Mouse (Mus musculus): ENCODE data around the gene Ugp2. TPM values are rescaled to one million over a fixed set of nuclear protein-coding genes. Genes with fewer than 3 reads are reported as not detected.

The Ugp2 gene
- total and polyA plus RNA-seq, 3 experiments = 5.9 to 6.3 TPM; not detected in 1

DNA sequence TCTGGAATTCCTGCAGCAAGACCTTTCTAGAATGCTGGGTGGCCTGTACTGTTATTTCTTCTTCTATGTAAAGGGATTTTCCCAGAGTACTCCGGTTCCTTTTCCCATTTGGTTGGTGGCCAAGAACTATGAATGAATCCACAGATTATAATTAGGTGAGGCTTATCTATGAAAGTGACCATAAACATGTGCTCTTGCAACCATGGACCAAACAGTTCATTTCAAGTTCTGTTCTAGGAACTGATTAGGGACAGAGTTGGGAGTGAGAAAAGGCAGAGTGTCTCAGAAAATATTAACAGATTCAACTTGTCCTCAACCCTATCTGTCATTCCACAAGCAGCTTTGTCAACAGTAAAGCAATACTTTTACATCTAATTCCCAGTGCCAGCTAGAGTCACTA lies 35.1 kb upstream of the Ugp2 start:
- no peak overlapping the region for H3K4me3 ChIP-seq (ENCODE audit: control insufficient read depth in 1 of 2, insufficient read depth in 1 of 2, low read depth in 2 of 2, low read length in 2 of 2)
- no peak overlapping the region for H3K27ac ChIP-seq (ENCODE audit: control insufficient read depth, low read depth, low read length)
- H3K9me3 ChIP-seq (replicated peaks; ENCODE audit: insufficient read depth, low read length) = no peaks in the 10 kb centered on the region
- H3K27me3 ChIP-seq (ENCODE audit: control insufficient read depth in 1 of 2, insufficient read depth in 2 of 2, low read length in 2 of 2) = no peaks in the 10 kb centered on the region; a peak in 1 of 4 replicates
- H3K79me2 ChIP-seq (ENCODE audit: control insufficient read depth, insufficient read depth, low read length, poor library complexity) = no peaks in the 10 kb centered on the region
- no peak for DNase-seq (ENCODE audit: low read depth, low spot score)
- TF ChIP-seq UBTF (IDR thresholded peaks at IDR 0.05; ENCODE audit: borderline replicate concordance, insufficient read depth, low read depth, low read length) (no peak), NRF1 (IDR thresholded peaks at IDR 0.05; ENCODE audit: insufficient read depth, low read depth, low read length, poor library complexity, severe bottlenecking) (no peak), MAZ (IDR thresholded peaks at IDR 0.05; ENCODE audit: low read depth, low read length) (no peak), ETS1 (IDR thresholded peaks at IDR 0.05; ENCODE audit: low read depth, low read length) (no peak), TBP (IDR thresholded peaks at IDR 0.05; ENCODE audit: low read depth, low read length) (no peak), TAL1 (IDR thresholded peaks at IDR 0.05; ENCODE audit: low read length) (no peak), JUND (IDR thresholded peaks at IDR 0.05; ENCODE audit: low read depth, low read length) (no peak), SMC3 (IDR thresholded peaks at IDR 0.05; ENCODE audit: low read depth, low read length) (no peak), RAD21 (IDR thresholded peaks at IDR 0.05; ENCODE audit: low read depth, low read length) (no peak), EP300 (IDR thresholded peaks at IDR 0.05; ENCODE audit: low read depth in 1 of 2, low read length in 2 of 2) (no peak), MAFK (IDR thresholded peaks at IDR 0.05; ENCODE audit: borderline replicate concordance, low read depth, low read length) (no peak), CHD1 (IDR thresholded peaks at IDR 0.05; ENCODE audit: low read depth, low read length) (no peak), POLR2AphosphoS2 (IDR thresholded peaks at IDR 0.05; ENCODE audit: low read length) (no peak), MXI1 (IDR thresholded peaks at IDR 0.05; ENCODE audit: low read depth, low read length) (no peak), KAT2A (conservative IDR thresholded peaks at IDR 0.05; ENCODE audit: low read depth, low read length) (no peak), CTCF (IDR thresholded peaks at IDR 0.05 in 2 of 3, conservative IDR thresholded peaks at IDR 0.05 in 1 of 3; ENCODE audit: control insufficient read depth in 1 of 3, insufficient read depth in 1 of 3, low read depth in 2 of 3, low read length in 3 of 3, poor library complexity in 1 of 3, severe bottlenecking in 1 of 3) (no peak), USF1 (IDR thresholded peaks at IDR 0.05; ENCODE audit: low read depth, low read length) (no peak), POLR2AphosphoS5 (IDR thresholded peaks at IDR 0.05; ENCODE audit: borderline replicate concordance, low read depth, low read length) (no peak)
- no peaks in the 10 kb centered on the region; a peak in 1 of 4 replicates for H3K4me1 ChIP-seq (ENCODE audit: control insufficient read depth in 1 of 2, insufficient read depth in 2 of 2, low read length in 2 of 2)
- no peaks in the 10 kb centered on the region for H3K36me3 ChIP-seq (ENCODE audit: control insufficient read depth in 1 of 2, insufficient read depth in 2 of 2, low read length in 2 of 2)
- no peak overlapping the region for H3K9ac ChIP-seq (ENCODE audit: control insufficient read depth, low read depth, low read length, poor library complexity, severe bottlenecking)

DNA sequence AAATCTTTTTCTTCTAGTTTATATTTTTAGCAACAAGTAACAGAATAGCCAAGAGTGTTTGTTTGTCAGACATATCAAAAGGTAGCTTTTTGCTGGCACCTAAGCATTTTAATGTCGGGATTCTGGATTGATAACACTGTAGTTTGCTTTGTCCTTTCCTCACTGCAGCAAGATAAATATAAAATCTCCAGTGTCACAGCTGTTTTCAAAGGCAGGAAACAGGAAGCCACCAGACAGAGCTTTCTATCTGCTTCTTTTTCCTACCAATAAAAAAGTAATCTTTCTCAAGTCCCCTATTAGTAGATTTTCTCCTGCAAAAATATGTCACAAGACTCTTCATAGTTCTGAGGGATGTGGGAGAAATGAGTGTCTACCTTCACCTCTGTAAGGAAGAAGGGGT lies 32.9 kb upstream of the Ugp2 start:
- no peaks in the 10 kb centered on the region for H3K9me3 ChIP-seq (replicated peaks; ENCODE audit: insufficient read depth, low read length)
- TF ChIP-seq EP300 (IDR thresholded peaks at IDR 0.05; ENCODE audit: low read depth in 1 of 2, low read length in 2 of 2) = 0 out of 4 replicates have a peak, but pooled peaks of 1 of the 2 experiments have one; percentile 6
- peak; percentile 45; the same call in 1 of the 2 replicates for TF ChIP-seq GATA1 (IDR thresholded peaks at IDR 0.05; ENCODE audit: low read depth, low read length)
- no peak for TF ChIP-seq NELFE (IDR thresholded peaks at IDR 0.05; ENCODE audit: low read depth, low read length)
- H3K36me3 ChIP-seq (ENCODE audit: control insufficient read depth in 1 of 2, insufficient read depth in 2 of 2, low read length in 2 of 2) = no peaks in the 10 kb centered on the region
- no peak overlapping the region for H3K27ac ChIP-seq (ENCODE audit: control insufficient read depth, low read depth, low read length)
- peak; percentile 30 for DNase-seq (ENCODE audit: low read depth, low spot score)
- H3K27me3 ChIP-seq (ENCODE audit: control insufficient read depth in 1 of 2, insufficient read depth in 2 of 2, low read length in 2 of 2) = no peaks in the 10 kb centered on the region; a peak in 1 of 4 replicates
- H3K4me3 ChIP-seq (ENCODE audit: control insufficient read depth in 1 of 2, insufficient read depth in 1 of 2, low read depth in 2 of 2, low read length in 2 of 2) = no peak overlapping the region
- no peak overlapping the region for H3K9ac ChIP-seq (ENCODE audit: control insufficient read depth, low read depth, low read length, poor library complexity, severe bottlenecking)
- H3K79me2 ChIP-seq (ENCODE audit: control insufficient read depth, insufficient read depth, low read length, poor library complexity) = no peaks in the 10 kb centered on the region
- no peaks in the 10 kb centered on the region; a peak in 1 of 4 replicates for H3K4me1 ChIP-seq (ENCODE audit: control insufficient read depth in 1 of 2, insufficient read depth in 2 of 2, low read length in 2 of 2)
